Mouse (Mus musculus): Measurements from ENCODE around the gene Camk2n2.
"Not testable (repeated sequence)": the region's sequence is repeated elsewhere in the genome, so short reads cannot be mapped to it uniquely, and the experiment has no call there.

Camk2n2 gene

DNA sequence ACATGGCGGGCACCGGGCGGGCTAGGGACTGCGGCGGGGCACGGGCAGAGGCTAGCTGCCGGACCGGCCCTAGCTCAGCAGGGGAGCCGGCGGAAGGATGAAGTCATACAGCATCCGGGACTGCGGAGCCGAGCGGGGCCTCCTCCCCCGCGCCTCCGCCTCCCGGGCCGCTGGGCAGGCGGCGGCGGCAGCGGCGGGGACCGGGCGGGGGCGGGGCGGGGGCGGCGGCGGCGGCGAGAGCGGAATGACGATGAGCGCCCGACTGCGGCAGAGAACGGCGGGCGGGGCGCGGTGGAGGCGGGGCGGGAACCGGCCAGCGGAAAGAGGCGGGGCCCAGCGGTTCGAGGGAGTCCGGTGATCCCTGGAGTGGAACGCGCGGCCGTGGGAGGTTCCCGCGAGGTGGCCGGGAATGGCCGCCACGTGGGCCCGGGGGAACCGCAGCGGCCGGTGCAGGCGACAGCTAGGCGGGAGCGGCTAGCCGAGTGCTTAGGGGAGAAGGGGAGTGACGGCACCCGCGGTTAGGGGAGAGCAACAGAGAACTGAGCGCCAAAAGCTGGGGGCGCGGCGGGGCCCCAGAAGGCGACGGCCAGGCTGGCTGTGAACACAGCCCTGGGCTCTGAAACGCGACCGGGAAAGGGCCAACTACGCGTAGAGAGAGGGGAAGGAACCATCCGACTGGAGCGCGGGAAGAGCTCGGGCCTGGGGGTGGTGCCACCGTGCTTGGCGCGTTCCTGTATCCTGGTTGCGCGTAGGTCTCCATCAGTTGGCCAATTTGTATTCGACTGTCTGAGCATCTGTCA, at the start of gene Camk2n2:
Camk2n2 (minus strand) TSS at position 97 of the 800 bp plus-strand sequence.
- DNase-seq (ENCODE audit: low spot score in 2 of 2): no peak

DNA sequence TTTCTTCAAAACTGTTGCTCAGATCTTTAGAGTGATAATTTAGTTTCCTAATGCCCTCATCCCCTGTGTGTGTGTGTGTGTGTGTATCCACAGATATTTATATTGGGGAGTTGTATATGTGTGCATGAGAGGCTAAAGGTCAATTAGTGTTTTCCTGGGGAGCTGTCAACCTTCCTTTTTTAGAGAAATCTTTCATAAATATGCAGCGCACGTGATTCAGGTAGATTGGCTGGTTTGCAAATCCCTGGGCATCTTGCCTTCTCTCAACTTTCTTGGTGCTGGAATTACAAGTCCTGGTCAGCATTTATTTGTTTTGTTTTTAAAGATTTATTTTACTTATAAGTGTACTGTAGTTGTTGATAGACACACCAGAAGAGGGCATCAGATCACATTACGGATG, 49.2 kb upstream of the Camk2n2 start:
- DNase-seq (ENCODE audit: low spot score in 2 of 2): no peak

DNA sequence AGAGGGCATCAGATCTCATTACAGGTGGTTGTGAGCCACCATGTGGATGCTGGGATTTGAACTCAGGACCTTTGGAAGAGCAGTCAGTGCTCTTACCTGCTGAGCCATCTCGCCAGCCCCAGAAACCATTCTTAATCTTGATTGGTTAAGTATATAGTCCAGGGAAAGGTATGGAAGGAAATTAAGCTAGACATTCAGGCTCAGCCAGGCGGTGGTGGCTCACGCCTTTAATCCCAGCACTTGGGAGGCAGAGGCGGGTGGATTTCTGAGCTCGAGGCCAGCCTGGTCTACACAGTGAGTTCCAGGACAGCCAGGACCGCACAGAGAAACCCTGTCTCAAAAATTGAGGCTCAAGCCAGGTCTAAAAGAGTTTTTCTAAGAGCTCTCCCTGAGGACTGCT, 46.9 kb upstream of the Camk2n2 start, which contains the start of gene Eif4g1:
Eif4g1 (plus strand) TSS at position 301 of the 400 bp plus-strand sequence.
- DNase-seq (ENCODE audit: low spot score in 2 of 2): not testable (repeated sequence)

DNA sequence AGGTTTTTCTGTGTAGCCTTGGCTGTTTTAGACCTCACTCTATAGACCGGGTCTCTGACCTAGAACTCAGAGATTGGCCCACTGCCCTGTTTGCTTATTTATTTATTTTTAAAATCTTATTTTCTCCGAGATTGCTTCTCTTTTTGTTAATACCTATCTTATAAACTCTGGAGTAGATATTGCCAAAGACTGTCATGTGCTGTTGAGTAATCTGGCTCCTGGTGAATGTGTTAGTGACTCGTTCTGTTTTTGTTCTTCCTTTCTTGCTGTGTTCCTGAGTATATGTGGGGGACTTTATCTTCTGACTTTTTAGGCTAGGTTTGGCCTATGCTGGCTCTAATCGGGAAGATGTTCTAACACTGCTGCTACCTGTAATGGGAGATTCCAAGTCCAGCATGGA, 36.6 kb upstream of the Camk2n2 start:
- no peak for DNase-seq (ENCODE audit: low spot score in 2 of 2)

DNA sequence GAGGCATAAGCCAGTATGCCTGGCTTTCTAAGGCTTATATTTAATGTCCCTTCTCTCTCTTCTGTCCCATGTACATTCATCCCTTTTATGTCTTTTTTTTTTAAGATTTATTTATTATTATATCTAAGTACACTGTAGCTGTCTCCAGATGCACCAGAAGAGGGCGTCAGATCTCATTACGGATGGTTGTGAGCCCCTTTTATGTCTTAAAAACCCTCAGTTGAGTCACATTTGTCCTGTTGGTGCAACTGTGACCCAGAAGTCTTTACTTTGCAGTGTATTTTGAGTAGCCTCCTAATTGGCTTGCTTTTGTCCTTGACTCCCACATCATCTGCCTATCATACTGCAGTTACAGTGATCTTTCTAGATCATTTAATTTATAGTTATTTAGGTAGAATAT, 32.2 kb upstream of the Camk2n2 start:
- DNase-seq (ENCODE audit: low spot score in 2 of 2): no peak

DNA sequence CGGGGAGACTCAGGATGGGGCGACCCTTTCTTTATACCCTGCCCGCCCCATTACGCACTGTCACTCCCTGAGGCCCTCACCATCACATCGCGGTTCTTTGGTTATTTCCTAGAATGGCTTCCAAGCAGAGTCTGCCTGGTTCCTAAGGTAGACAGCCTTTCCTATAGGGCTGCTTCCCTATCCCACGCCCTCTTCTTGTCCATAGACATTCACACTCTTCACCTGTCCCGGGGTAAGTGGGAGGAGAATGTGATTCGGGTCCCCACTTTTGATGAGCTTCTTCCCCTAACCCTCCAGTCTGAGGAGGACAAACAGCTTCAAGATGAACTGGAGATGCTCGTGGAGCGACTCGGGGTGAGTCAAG, 30.8 kb upstream of the Camk2n2 start:
- DNase-seq (ENCODE audit: low spot score in 2 of 2): no peak

DNA sequence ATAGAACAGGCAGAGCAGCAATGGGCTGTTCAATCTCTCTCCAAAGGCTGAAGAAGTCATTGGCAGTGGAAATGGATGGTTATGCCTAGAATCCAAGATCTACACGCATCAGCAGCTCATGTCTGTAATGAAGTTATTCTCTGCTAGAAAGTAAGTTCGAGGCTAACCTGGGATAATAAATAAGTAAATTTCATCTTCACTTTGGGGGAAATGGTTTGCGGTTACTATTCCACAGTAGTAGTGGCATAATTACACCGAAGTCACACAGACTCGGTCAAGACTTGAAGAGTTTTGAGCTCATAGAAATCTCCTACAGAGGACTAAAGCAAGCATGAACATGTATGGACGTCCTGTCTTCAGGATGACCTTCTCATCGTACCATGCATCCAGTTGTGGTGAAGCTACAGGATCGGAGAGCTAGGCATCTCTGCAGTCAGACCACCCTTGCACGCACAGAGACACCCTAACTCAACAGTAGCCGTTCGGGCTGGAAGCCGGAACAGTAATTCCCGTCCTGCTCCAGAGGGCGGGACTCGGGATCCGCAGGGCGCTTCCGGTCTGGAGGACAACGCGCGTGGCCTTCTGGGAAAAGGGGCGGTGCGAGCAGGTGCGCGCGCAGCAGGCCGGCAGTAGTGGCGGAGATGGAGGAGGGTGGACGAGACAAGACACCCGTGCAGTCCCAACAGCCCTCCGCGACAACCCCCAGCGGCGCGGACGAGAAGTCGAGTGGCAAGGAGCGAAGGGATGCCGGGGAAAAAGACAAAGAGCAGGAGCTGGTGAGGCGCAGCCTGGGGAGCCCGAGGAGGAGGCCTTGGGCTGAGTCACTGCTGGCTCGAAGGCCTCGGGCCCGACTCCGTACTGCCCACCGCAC, 30.2 kb upstream of the Camk2n2 start, which contains the start of gene Psmd2:
Psmd2 (plus strand) TSS at position 577 of the 871 bp plus-strand sequence.
- peak; percentile 94 to 96 for DNase-seq (ENCODE audit: low spot score in 2 of 2)

DNA sequence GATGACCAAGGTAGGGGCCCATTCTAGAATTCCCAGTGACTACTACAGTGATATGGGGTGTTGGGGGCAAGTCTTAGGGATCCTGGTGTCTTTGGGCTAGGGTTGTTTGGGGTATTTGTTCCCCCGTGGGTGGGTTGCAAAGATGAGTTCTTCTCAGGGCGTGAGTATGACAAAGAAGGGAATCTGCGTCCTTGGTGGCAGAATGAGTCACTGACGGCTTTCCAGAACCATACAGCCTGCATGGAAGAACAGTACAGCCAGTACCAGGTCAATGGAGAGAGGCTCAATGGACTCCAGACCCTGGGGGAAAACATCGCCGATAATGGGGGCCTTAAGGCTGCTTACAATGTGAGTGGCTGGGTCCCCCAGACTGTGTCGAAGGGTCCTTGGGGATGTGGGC, 22.8 kb upstream of the Camk2n2 start:
- no peak for DNase-seq (ENCODE audit: low spot score in 2 of 2)

DNA sequence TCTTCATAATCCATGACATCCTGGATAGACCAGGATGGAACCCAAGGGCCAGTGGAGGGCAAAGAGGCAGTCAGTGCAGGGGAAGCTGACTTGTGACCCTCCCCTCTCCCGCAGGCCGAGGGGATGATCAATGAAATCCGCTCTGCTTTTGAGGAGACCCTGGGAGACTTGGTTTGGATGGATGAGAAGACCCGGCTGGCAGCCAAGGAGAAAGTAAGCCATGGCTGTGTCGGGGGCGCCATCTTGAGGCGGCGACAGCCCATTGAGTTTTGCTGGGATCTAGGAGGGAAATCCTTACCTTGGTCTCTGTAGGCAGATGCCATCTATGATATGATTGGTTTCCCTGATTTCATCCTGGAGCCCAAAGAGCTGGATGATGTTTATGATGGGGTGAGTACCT, 21.1 kb upstream of the Camk2n2 start:
- DNase-seq (ENCODE audit: low spot score in 2 of 2): peak; percentile 60 to 74

DNA sequence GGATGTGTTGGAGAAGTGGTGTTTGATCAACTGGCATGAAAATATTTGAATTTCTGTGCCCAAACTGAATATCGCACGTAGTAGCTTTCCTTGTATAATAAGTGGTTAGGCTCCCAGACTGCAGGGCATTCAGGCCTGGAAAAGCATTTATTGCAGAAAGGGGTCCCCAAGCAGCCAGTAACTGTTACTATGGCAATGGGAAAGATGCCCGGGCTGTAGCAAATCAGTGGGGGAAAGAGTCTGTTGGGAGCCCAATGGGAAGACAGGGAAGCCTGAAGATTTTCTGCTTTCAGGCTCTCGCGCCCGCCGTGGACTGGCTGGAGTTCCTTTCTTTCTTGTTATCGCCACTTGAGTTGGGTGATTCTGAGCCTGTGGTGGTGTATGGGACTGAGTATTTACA, 17.3 kb upstream of the Camk2n2 start:
- no peak for DNase-seq (ENCODE audit: low spot score in 2 of 2)

DNA sequence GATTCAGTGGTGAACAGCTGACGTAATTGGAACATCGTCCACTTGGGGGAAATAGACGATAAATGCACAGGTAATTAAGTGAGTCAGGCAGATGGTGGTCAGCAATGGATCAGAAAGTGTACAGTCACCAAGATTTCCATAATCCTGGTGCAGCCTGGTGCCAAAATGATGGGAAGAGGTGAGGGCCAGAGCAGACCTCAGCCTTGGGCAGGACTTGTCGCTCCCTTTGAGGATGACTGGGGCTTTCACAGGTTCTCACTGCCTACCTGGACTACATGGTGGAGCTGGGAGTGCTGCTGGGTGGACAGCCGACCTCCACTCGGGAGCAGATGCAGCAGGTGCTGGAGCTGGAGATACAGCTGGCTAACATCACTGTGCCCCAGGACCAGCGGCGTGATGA, 16.3 kb upstream of the Camk2n2 start:
- DNase-seq (ENCODE audit: low spot score in 2 of 2): no peak

DNA sequence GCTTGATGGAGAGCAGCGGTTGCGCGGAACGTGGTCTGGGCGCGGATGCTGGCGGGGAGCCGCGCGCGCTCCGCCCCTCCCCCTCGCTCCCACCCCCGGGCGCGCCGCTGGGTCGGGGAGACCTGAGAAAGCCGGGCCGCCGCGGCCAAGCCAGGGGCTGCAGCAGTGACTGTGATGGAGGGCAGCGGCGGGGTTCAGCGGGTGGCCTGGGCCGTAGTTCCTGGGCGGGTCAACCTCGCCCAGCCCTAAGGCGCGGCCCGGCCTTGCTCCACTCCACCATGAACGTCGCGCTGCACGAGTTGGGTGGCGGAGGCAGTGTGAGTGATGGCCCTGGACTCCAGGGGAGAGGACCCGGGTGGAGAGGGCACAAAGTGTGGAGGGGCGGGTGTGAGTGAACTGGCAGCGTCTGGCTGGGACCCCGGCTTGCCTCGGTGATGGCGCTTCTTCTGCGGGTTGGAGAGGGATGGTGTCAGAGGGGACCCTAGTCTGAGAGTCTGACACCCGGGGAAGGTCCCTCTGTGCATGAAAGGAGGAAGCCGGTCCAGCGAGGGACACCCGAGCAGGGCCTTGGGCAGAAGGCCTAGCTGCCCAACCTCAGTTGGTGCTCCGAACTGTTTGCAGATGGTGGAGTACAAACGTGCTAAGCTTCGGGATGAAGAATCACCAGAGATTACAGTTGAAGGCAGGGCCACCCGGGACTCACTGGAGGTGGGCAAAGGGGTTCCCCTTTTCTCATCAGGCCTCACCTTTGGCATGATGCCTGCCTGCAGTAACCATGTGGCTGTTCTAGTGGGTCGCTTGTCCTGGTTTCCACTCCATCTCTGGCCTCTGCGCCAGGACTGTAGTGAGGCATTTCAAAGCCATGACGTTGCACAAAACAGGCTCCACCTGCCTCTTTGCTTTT, 8.9 kb upstream of the Camk2n2 start, which contains the start of gene Ece2:
Ece2 (plus strand) TSS at position 98 of the 904 bp plus-strand sequence.
- no peak for DNase-seq (ENCODE audit: low spot score in 2 of 2)

DNA sequence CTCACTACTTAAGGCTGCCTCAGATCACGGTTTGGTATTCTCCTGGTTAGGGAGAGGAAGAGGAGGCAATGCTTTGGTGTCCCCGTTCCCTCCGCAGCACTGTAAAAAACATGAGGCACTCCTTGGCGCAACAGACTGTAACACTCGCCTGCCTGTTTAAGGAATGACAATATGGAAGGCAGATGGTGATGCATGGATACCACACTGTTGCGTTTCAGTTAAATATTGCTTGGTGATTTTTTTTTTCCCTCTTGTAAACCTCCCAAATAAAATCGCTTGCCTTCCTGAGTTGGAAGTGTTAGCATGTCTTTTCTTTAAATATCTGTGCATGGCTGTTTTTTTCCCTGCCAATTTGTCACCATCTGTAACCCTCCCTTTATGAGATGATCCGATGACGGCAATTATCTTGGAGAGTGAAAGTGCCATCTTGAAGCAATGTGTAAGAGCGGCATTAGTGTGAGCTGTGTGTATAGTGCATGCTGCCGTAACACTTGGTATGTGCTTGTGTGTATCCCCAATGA, 7.8 kb upstream of the Camk2n2 start:
- DNase-seq (ENCODE audit: low spot score in 2 of 2): no peak

DNA sequence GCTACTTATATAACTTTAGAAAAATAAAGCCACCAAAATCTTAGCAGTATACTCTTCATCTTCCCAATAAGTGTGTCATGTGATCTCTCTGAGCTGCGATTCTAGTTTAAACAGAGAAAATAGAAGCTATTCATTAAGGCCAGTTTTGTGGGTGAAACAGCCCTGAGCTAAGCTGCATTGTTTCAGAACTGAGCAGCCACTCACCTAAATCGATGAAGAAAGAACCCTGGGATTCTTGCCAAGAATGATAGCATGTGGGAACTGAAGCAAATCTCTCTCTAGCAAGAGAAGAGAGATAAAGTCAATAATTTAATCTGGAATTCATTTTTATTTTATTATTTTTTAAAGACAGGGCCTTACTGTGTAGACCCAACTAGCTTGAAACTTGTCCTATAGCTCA, 2.1 kb upstream of the Camk2n2 start:
- DNase-seq (ENCODE audit: low spot score in 2 of 2): no peak

DNA sequence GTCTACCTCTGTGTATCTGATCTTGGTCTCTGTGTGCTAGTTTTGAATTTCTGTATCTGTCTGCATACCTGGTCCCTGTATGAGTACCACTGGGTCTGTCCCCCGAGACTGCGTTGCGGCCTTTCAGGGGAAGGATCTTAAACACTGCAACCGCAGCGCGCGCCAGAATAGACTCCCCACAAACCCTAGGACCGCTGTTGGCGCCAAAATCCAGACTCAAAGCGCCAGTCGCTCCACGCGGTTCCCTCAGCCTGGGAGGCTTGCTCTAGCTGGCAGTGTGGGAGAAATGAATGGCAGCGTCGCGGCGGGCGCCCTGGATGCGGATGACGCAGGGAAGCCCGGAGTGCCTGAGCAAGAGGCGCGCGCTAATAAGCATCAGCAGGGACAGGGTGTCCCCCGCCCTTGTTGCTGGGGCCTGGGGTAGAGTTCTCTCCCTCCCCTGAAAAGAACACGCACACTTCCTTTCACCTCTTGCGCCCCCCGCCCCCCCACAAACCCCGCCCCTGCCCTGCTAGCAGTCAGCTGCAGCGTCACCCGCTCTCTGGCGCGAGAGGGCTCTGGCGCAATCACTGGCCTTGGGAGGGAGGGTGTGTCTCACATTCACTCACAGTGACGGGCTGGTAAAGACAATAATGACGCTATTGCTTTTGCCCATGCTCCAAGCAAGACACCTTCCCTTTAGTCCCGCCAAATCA, 1.1 kb upstream of the Camk2n2 start:
- peak in 1 of 2 experiments; percentile 53 for DNase-seq (ENCODE audit: low spot score in 2 of 2)

DNA sequence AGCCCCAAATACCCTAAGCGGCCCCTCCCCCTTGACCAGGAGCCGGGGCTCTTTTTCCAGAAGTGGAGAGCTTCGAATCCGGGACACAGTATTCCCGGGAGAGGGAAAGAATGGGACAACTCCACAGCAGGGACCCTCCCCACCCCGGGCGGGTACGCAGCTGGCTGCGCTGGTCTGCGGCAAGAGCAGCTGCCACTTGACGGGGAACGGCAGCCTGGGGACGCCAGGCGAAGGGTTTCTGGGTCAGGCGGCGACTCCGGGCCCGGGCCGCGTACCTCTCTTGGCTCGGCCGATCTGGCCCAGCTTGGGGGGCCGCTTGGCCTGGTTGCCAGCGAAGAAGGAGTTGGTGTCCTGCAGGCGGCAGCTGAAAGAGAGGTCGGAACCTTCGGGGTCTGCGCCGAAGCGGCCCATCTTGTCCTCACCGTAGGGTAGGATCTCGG, 316 bp downstream of the Camk2n2 start:
- DNase-seq (ENCODE audit: low spot score in 2 of 2): no peak

DNA sequence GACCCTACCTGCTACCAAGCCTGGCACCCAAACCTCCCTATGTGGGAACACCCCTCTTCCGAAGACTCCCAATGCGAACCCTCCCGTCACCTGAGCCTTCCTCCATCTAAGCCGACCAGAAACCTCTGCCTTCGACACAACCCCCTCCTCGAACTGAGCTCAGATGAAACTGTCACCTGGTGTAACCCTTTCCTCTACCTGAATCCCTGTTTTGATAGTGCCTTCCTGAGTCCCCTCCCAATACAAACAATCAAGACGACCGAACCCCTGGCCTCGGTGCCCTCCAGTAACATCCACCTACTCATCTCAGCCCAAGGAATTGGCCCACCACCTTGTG, 720 bp downstream of the Camk2n2 start:
- no peak for DNase-seq (ENCODE audit: low spot score in 2 of 2)

DNA sequence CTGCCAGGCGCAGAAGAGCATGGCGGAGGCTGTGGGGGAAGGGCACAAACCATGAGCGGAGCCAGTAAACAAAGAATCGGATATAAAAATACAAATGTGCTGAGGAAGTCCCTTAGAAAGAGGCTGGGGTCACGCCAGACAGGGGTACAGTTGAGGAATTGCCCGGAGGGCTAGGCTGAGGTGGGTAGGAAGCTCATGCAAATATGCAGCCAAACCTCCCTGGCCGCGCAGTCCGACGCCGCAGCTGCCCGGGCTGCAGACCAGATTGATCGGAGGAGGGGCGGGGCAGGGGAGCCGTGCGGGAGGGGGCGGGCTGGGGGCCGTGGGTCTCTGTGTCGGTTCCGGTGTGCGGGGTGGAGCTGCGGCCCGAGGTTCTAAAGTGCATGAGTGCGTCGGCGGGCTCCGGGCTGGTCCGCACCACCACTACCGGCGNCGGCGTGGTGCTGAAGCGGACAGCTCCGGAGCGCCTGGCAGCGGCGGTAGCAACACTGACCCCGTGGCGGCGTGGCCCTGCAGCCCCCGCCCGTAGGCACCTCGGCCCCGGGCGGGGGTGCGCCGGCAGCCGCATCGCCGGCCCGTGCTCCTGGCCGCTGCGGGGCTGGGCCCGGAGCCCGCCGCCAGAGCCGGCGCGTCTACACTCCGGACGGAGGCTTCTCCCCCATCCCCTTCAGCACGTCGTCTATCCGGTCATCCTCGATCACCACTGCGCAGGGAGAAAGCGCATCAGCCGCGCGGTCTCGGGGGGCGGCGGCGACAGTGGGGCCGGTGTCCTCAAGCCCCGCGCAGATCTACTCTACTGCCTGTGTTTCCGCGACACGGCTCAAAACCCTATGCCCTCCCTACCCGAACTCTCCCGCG, 1.3 kb downstream of the Camk2n2 start:
- DNase-seq (ENCODE audit: low spot score in 2 of 2): no peak

DNA sequence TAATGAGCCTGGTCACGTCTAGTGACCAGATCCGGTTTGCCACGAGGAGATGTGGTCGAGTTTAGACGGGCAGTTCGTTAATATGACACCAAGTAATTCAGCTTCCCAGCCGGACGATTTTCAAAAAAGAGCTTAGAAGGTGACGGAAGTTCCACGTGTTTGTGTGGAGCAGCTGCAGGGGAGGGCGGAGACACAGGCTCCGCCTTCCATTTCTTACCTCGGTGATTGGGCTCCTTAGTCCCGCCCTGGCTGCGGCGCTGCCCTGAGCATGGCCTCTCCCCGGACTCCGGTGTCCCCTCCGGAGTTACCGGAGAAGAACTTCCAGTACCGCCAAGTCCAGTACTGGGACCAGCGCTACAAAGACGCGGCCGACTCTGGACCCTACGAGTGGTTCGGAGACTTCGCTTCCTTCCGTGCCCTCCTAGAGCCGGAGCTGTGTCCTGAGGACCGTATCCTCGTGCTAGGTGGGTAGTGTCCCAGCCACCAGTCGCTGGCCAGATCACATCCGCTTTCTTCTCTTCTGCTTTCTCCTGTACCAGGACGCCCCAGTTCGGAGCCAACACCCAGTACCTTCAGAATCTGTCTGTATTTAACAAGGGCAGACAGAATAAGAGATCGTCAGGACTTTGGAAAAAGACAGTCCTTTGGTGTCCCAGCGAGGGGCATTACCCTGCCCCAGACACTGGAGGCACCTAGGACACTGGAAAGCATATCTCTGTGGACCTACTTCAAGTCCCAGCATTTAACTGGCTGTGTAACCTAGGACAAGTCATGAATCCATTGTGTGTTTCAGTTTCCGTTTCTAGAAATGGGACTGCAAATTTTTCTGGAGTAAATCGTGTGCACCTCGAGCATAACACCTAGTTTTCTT, 9.5 kb downstream of the Camk2n2 start, which contains the start of the genes Eef1akmt4, Gm49333 and Alg3:
Eef1akmt4 (plus strand) TSS at position 237 of the 871 bp plus-strand sequence.
Gm49333 (plus strand) TSS at position 254 of the 871 bp plus-strand sequence.
Alg3 (minus strand) TSS at position 379 of the 871 bp plus-strand sequence.
- DNase-seq (ENCODE audit: low spot score in 2 of 2): peak in 1 of 2 experiments; percentile 53
